Comparison of ENCODE assay signal across 20 mouse cellular contexts in genomic region chr2:120087391-120087790, GRCm38 (mm10). TPM values are rescaled to one million over a fixed set of nuclear protein-coding genes. Genes with fewer than 3 reads are reported as not detected.
DNase-seq lines count a peak whose midpoint lies in the region; ATAC-seq and TF ChIP-seq lines count a peak whose summit lies in the region.
"Had no signal": no experiment of that assay in that cellular context is flagged by ENCODE, and none has a peak within 500 bp of the region (broad histone marks: within the 10 kb centered on the region; RNA-seq: fewer than 3 reads in every experiment).

No protein-coding gene starts in this region.

- peak; percentile 37 for DNase-seq in adrenal gland, postnatal 10 days
- DNase-seq in adrenal gland, postnatal 4 days (ENCODE audit: low spot score in 2 of 2) = no peak
- peak; percentile 71 for DNase-seq in heart, adult 11 months
- no peak for DNase-seq in heart, postnatal 4 days
- no peak for DNase-seq in liver, postnatal 0 days
- no peak for DNase-seq in liver
- DNase-seq: cerebellum, adult 11 months; cerebellum, adult 18-20 months; cerebellum, adult 8-10 months; cerebellum, adult 9-11 months; cerebellum, postnatal 14 days; cerebellum, postnatal 36 days; embryo, embryonic 11 days had no signal

- peak; percentile 56 for ATAC-seq in liver, postnatal 0 days
- ATAC-seq: forebrain, embryonic 14.5 days; forebrain, embryonic 16.5 days had no signal

- H3K36me3 ChIP-seq in liver, postnatal 0 days (replicated peaks; ENCODE audit: insufficient read depth, low read length) = peaks cover 8% of the 10 kb centered on the region; the same call in 1 of the 2 replicates
- H3K36me3 ChIP-seq: embryonic facial prominence, embryonic 13.5 days; embryonic facial prominence, embryonic 15.5 days; forebrain, embryonic 12.5 days had no signal

- TF ChIP-seq CTCF in liver, postnatal 0 days (IDR thresholded peaks at IDR 0.05; ENCODE audit: low read depth) = no peak

- no peak overlapping the region for H3K27ac ChIP-seq in liver, postnatal 0 days (ENCODE audit: low read depth)
- H3K27ac ChIP-seq: embryonic facial prominence, embryonic 13.5 days; embryonic facial prominence, embryonic 15.5 days; forebrain, embryonic 10.5 days; forebrain, embryonic 12.5 days had no signal

- H3K27me3 ChIP-seq in liver, postnatal 0 days (ENCODE audit: insufficient read depth, low read length) = no peaks in the 10 kb centered on the region
- H3K27me3 ChIP-seq: embryonic facial prominence, embryonic 13.5 days; embryonic facial prominence, embryonic 15.5 days; forebrain, embryonic 12.5 days had no signal

- no peak overlapping the region for H3K9ac ChIP-seq in liver, postnatal 0 days (replicated peaks)
- H3K9ac ChIP-seq: embryonic facial prominence, embryonic 13.5 days; embryonic facial prominence, embryonic 15.5 days; forebrain, embryonic 12.5 days had no signal

- no peak overlapping the region for H3K4me3 ChIP-seq in liver, postnatal 0 days (ENCODE audit: low read depth, low read length)
- H3K4me3 ChIP-seq: embryonic facial prominence, embryonic 13.5 days; embryonic facial prominence, embryonic 15.5 days; erythroblast, embryonic 14.5 days; forebrain, embryonic 10.5 days; forebrain, embryonic 12.5 days had no signal

- H3K4me1 ChIP-seq in liver, postnatal 0 days (ENCODE audit: insufficient read depth) = 0 out of 2 replicates have a peak, but pooled peaks cover 2% of the 10 kb centered on the region
- H3K4me1 ChIP-seq: embryonic facial prominence, embryonic 13.5 days; forebrain, embryonic 10.5 days; forebrain, embryonic 12.5 days had no signal

- WGBS in liver, postnatal 0 days (ENCODE audit: insufficient replicate concordance) = 65% methylated on average over 3 of the region's 3 CpGs

- no peak overlapping the region for H3K4me2 ChIP-seq in liver, postnatal 0 days (ENCODE audit: low read depth, low read length)
- H3K4me2 ChIP-seq: embryonic facial prominence, embryonic 13.5 days; embryonic facial prominence, embryonic 15.5 days; forebrain, embryonic 12.5 days had no signal

- TF ChIP-seq EP300 in liver, postnatal 0 days (IDR thresholded peaks at IDR 0.05; ENCODE audit: low read depth) = no peak

- no peaks in the 10 kb centered on the region for H3K9me3 ChIP-seq in liver, postnatal 0 days (ENCODE audit: low read length)
- H3K9me3 ChIP-seq: embryonic facial prominence, embryonic 13.5 days; embryonic facial prominence, embryonic 15.5 days; forebrain, embryonic 10.5 days; forebrain, embryonic 12.5 days had no signal

RNA-seq across cellular contexts. Expression of gene Pla2g4b, which starts 54.2 kb away (rescaled TPM):
- total RNA-seq in adrenal gland, postnatal 10 days (2021) = 1 to 10 TPM; 1.1 to 4.0 TPM
- 1 to 10 TPM; 3.6 to 3.7 TPM for total RNA-seq in adrenal gland, postnatal 4 days (2021)
- total RNA-seq in heart, postnatal 4 days (2021) = 1 to 10 TPM; 1.9 to 4.0 TPM
- polyA plus RNA-seq in liver, postnatal 0 days (2015; fragmentation: Nextera tagmentation; extraction: Ambion mirVana) = 0.12 and 0.15 TPM in 2 replicates

Comparison
In these comparisons a context has a peak if more than half of its experiments do, and no peak if none do; other contexts are left out.
1. DNase-seq: peak in adrenal gland, postnatal 10 days (single experiment) and heart, adult 11 months (single experiment); none in adrenal gland, postnatal 4 days (0 of 2), heart, postnatal 4 days (single experiment), liver, postnatal 0 days (single experiment) and liver (single experiment).